Mouse (Mus musculus) left cerebral cortex, adult 18-20 months (tissue): ENCODE measurements around the gene Atxn1. TPM values are rescaled to one million over a fixed set of nuclear protein-coding genes. Genes with fewer than 3 reads are reported as not detected.

Experiments used
- DNase-seq, 2 experiments: peaks; one replicate each; pipeline ENCODE4 v3.0.0; 2021 to 2022; ENCODE audit warnings: low spot score in 2 of 2, mixed read lengths in 1 of 2
- total RNA-seq, 2 experiments: library from RNA; stranded (reverse); gene quantifications; 2 replicates each; pipeline ENCODE4 v1.2.3; 2021

The Atxn1 gene
- total RNA-seq, 2 experiments from 2014 or later: 167 to 176 TPM

DNA sequence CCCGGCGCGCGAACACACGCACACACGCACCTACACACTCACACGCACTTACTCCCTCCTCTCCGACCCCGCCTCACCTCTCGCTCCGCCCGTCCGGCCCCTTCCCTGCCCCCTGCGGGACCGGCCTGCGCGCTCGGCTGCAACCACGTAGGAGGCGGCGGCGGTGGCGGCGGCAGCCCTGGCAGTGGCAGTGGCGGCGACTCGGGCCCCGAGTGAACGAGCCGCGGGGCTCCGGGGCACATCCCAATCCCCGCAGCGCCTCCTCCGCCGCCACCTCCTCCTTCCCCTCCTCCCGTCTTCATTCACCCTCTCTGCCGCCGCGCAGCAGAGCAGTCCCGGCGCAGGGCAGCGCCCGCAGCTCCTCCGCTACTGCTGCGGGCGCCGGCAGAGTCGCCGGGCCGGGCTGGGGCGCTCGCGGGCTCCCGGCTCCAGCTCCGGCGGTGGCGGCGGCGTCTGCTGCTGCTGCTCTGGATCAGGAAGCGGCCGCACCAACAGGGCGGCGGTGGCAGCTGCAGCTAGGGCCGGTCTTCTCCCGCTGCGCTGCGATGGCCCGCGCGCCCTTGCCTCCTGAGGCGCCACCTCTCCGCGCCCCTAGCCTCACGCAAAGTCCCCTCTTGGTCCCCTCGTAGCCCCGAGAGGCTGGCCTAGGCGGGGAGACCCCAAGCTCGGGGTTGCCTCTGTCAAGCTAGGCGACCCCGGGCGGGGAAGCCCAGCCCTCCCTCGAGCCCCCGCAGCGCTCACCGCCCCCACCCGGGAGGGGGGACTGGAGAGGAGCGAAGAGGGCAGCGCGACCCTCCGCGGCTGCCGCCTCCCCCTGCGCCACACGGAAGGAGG, 1.1 kb downstream of the Atxn1 start:
- DNase-seq: peak; percentile 65 to 80

DNA sequence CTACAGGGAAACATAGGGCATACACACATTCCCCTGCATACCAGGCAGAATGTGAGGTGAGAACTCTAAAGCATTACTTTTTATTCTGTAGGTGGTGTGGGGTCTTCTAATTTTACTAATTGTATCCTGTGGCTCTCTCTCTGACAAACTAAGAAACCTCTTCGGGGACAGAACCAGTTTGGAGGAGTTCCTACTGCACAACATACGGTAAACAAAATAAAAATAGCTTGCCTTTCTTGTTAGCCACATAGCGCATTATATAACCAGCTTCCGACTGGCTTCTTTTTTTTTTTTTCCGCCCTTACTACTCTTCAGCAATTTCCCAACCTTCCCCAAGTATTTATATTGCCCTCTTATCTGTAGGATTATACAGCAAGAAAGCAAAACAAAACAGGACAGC, 2.0 kb downstream of the Atxn1 start:
- no peak for DNase-seq

DNA sequence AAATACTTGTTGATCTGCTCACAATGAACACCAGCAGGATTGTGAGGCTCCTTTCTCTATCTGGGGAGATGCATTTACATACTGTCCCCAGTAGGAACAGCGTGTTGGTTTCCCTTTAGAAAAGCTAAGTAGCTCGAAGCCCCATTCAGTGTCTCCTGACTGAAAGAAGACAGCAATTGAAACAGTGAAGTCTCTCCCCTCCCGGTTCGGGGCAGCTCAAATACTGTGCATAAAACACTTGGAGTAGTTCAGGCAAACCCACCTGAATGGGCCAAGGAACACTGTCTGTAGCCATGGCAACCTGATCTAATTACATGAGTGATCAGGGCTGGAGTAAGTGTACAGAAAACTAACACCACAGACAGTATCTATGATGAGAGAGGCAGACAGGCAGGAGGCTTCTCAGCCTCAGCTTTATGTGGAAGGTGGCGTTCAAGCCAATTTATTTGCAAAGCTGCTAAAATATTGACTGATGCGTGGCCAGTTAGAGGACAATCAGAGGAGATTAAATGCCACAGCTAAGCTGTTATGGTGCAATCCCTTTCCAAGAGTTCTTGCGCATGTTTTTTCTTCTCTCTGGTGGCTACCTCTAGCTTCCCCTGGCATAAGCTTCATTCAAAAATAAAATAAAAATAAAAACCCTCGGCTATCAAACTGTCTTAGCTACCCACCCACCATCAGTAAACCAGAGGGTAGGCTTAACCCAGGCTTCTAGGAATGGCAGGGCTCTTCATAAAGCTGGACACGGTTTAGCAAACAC, 2.8 kb downstream of the Atxn1 start:
- DNase-seq: peak; percentile 15 to 21

DNA sequence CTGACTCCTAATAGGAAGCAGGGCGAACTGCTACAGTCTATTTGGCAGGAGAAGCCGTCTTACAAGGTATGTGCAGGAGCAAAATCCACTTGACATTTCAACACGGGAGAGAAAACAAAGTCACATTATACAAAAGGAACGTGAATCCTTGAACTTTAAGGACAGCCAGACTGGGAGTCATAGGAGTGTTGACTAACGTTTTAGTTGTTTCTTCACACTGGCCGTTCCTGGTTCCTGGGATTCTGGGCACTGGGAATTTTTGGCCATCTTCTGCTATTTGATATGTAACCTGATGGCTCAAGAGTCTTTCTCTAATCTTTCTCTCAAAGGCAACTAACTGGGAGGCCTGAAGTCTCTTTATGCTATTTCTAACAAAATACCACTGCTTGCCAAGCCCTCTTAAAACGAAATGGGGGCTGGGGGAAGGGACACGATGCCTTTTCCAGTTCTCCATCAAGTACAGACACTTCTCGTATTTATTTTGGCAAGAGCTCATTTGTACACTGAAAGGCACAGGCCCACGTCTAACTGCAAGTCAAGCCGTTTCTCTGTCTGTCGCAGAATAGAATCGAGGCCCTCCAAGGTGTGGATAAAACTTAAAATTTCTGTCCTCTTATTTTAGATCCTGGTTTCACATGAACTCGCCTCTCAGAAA, 4.4 kb downstream of the Atxn1 start:
- DNase-seq: no peak

DNA sequence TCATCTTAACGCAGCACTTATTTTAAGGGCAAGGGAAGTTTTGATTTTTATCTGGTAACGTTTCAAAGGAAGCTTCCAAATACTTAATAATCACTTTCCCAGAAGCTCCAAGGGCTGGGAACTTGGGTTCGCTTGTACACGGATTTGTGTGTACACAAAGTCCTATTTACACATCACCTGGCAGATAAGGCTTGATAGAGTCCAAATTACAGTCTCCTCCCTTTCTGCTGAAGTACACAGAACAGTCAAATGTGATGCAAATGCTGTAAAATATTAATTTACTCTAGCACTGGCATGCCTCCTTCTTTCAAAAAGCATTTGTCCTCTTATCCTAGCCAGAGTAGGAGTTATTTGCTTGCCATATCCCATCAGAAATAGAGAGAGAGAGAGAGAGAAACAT, 6.5 kb downstream of the Atxn1 start:
- DNase-seq: no peak

DNA sequence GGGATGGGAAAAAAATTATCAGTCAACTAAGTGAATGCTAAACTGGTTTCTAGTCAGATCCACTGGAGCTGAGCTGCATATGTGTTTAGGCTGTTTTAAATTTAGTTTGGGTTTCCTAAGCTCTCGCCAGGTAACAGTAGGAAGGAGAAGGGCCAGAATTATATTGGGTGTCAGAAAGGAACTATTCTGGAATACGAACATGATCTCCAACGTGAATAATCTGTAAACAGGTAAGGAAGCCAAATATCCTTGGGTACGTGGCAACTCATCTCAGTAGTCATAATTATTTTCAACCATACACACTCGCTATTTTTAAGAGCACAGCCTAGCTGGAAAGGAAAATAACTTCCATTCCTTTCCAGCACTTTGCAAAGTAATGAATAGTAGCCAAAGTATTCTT, 7.2 kb downstream of the Atxn1 start:
- no peak for DNase-seq

DNA sequence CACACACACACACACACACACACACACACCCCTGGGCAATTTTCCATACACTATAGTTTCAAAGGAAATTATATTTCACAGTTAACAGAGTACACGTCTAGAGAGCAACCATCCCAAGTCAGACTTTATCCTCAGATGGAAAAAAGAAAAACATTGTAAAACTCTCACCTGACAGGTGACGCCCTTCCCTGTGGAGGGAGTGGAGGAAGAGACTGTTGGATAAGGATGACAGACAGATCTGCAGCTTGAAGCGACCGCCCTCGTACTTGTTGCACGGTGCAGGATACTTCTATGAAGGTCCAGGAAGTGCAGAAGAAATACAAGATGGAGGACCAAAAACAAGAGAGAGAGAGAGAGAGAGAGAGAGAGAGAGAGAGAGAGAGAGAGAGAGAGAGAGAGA, 8.5 kb downstream of the Atxn1 start:
- no peak for DNase-seq

DNA sequence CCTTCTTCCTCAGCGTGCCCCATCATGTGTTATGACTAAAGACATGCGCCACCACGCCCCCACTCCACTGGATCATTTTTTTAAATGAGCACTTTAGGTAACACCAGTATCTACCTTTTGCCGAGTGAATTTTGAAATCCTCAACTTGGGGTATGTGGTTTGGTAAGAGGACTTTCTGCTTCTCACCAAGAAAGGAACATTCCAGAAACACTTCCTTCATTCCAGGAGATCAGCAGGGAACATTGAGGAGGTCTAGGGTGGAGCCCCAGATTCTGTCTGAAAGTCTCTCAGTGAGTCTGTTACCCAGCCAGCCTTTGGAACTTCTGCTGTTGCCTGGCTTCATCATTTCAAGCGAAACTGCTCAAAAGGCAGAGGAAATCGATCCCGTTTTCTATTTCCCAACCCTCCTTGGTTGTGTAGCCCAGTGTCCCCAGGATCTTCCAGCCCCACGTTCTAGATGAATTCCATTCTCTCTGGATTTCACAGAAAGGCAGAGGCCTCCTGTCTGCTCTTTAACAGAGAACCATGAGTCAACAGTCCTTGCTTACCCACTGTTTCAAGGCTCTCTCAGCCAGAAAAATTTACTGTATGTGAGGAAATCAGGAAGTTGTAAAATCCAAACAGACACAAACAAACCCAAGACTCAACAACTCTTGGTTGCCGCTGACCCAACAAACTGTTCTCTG, 9.3 kb downstream of the Atxn1 start:
- DNase-seq: no peak

DNA sequence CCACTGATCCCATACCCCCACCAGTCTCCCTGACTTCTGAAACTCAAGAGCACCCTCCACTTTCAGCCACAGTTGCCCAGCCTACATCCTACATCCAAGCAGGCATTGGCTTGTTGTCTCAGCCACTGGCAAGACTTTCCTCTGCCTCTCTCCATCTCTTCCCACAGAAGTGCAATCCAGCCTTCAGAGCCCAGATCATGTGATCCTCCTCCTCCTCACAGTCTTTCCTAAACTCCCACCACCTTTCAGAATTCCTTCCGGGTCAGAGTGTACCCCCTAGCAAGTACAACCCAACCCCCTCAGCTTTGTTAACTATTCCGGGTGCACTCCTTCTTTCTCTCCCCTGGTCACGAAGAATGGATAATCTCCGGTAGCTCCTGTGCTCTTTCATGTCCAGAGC, 11.7 kb downstream of the Atxn1 start:
- DNase-seq: peak; percentile 33 to 37

DNA sequence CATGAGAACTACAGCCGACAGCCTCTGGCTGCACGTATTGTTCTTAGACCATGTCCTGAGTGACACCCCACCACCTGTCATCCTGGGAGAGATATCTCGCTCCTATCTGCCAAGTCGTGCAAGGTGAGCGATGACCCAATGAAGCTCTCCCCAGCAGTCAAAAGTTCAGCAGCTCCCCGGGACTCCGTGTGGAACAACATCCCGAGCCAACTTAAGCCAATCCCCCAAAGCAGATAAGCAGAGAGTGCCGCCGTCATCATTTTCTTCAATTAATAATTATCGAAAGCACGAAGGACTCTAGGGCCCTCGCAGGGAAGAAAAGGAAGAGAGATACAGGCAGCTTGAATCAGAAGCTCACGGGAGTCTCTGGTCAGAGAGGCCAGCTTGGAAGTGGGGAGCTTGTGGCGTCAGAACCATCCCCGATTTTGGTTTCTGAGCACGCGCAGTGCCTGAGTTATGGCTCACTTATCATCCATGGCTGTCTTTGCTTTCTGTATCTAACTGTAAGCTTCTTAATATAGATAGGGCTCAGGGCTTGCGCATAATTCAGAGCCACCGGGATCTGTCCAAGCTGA, 13.7 kb downstream of the Atxn1 start:
- DNase-seq: no peak

DNA sequence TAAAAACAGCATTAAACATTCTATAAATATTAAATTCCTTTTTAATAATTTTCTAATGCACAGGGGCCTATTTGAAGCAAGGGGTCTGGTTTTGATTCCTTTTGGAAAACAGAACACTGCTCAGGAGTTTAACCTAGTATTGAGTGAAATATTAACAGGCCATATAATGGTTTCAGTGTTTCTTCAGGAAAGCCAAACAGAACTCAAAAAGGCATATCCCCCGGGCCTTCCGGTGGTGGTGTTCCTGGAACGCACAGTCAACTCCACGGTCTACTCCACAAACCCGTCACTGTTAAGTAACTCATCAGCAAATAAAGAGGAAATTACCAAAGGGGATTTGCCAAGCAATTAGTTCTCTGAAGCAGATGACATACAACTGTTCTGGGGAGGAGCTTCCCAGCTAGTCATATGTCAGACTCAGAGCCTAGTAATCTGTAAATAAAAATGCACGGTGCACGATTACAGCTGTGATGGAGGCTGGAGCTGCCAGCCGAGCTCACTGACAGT, 14.4 kb downstream of the Atxn1 start:
- DNase-seq: no peak

DNA sequence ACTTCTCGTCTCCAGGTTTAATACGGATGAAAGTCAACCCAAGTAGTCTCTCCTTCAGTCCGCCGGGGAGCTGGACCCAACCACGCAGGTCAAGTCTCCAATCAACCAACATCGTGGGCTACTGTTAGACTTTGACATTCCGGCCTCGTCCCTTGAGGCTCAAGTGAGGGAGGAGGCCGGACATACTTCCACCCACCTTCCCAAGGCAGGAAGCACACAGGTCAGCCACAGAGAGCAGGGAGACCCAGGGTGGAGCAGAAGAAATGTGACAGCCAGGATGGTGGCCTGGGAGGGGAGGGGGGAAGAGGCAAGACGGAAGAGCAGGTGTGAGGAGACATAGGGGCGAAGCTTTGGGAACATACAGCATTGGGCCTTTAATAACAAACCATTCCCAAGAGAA, 18.7 kb downstream of the Atxn1 start:
- no peak for DNase-seq

DNA sequence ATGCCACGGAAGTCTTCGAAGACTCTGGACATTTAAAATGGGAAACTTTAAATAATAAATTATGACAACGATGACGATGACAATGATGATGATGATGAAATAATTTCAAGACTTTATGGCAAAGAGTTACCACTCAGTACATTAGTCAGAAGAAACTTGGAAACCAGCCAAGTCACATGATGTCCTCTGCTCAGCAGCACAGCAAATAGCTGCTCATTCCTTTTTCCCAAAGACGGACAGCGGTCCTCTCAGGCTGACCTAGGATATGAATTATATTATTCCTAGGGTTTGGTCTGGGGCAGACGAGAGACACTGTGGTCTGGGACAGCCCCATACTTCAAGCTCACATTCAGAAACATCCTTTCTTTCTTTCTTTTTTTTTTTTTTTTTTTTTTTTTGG, 22.5 kb downstream of the Atxn1 start:
- DNase-seq: no peak

DNA sequence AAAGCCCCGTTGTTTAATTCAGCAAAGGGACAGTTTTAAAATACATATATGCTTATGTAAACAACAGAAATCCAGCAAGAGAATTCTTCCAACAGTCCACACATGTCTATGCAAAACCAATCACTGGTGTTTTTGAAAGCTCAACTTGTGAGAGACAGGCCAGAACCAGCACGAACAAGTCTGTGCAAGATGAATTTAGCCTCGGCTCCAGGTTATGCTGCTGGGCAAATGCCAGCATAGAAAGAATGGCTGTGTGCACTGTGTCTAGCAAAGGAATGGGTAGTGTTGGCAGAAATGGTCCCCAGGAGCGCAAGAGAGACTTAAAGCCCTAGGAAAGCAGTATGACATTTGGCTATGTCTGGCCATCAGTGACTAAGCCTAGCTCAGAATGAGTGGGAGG, 24.1 kb downstream of the Atxn1 start:
- DNase-seq: no peak

DNA sequence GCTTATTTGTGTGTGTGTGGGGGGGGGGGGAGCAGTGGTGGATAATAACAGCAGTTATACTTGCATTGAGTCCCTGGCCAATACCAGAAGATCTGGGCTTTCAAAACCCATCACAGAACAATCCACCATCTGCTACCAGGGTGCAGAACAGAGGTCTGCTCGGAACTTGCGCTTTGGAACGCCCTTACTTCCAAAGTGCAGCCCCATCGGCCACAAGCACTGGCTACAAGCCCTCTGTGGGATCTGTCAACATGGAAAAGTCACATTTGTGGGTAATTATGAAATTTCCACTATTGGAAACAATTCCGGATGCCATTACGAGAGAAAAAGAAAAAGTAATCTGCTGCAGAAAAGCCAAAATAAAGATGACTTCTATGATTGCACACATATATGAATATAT, 25.2 kb downstream of the Atxn1 start:
- no peak for DNase-seq

DNA sequence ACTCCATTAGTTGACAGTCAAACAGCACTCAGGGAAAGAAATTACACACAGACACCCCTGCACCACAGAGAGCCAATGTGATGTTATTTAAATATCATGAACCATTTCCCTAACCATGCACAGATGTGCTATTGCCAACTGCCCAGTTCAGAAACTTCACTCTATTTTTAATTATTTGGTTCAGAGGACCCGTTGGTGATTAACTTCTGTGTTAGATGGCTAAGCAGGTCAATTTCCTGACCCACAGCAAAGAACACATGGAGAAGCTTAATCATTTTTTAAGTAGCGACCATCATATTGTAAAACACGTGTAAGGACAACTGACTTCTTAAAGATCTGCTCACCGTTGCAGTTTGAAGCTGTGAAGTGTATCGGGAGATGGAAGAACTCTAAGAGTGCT, 26.7 kb downstream of the Atxn1 start:
- no peak for DNase-seq

DNA sequence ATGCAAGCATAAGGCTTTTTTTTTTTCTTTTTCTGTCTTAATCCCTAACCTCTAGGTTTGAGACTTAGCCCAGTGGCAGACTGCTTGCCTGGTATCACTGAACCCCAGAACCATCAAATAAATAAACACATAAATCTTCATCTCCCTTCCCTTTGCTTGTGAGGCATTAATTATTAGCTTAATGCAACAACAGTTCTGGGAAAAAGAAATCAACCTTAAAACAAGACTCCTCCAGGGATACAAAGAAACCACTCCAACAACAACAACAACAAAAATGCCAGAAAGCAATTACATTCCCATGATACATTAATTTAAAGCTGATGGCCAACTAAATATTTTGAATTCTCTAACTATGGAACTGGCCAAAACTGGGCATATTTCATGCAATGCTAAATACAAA, 28.0 kb downstream of the Atxn1 start:
- DNase-seq: no peak

DNA sequence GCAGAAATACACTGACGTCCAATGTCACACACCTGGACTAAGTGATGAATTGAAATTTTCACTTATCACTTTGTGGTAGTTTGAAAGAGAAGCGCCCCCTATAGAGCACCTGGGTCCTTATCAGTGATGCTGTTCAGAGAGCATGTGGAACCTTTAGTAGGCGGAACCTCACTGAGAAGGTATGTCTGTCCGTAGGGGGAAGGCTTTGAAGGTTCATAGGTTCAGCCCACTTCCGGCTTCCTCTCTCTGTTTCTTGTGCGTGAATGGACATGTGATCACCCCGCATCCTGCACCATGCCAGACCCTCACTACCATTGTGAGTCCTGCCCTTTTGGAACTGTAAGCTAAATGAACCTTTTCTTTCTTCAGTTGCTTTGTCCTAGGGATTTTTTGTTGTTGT, 29.0 kb downstream of the Atxn1 start:
- DNase-seq: no peak

DNA sequence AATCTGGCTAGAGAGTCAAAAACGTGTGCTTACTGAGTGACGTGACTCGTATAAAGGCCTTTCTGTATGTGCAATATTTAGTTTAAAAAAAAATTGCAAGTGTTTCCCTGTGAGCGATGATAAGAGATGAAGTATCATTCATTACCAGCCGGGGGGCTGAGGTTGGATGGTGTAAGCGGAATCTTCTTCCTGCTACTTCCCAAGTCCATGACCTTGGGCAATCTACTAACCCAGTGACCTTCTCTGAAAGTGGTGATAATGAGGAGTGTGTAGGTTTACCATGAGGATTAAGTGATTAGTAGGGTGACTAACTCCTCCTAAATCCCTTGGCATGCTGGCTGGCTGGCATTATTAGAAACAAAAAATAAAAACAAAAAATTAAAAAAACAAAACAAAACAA, 30.0 kb downstream of the Atxn1 start:
- no peak for DNase-seq

DNA sequence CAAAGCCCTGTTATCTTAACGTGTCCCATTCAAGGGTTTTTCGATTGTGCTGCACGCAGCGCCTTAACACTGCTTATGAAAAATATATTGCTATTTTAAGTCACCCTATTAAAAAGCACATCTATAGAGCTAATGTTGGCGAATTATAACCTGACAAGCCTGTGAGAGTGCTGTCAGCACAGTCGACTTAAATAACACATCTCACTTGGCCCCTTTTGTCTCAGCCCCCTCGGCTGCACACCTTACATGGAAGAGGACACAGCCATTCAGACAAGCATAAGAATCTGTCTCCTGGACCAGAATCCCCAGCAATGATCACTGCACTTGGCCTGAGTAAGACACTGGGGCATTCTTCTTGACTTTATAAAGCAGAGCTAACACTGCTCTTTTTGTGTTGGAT, 30.7 kb downstream of the Atxn1 start:
- no peak for DNase-seq

DNA sequence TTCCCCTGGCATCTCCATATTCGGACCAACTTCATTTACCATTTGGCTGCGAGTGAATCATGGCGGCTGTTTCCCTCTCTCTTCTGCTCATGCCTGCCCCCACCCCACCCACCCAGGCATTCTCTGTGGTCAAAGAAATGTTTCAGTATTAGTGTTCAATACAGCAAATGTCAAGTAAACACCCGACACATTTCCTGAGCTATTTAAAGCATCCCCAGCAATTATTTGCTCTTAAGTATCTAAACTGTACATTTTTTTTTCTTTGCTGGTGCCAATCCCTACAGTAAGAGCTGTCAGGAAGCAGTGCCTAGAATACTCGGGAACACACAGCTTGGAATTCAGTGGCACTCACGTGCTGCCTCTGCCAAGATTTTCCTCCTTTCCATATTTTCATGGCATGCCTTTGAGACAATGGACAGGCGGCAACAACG, 32.3 kb downstream of the Atxn1 start:
- DNase-seq: no peak
